Mouse (Mus musculus) left cerebral cortex, postnatal 10 days (tissue): ENCODE data around the gene Gm21294. TPM values are rescaled to one million over a fixed set of nuclear protein-coding genes. Genes with fewer than 3 reads are reported as not detected.
A peak's percentile ranks its signal among the peaks of the same experiment; 100 is the strongest.
"Not testable (repeated sequence)": the region's sequence is repeated elsewhere in the genome, so short reads cannot be mapped to it uniquely, and the experiment has no call there.

Source experiments
- DNase-seq, 2 experiments: peaks; one replicate each; pipeline ENCODE4 v3.0.0; 2021 to 2022; ENCODE audit warnings: low spot score in 2 of 2, mixed read lengths in 1 of 2; ENCODE audit errors: extremely low spot score in 1 of 2
- intact Hi-C: fragments of 180-260 bp; cut with DNase I; formaldehyde crosslinking; loops from one replicate; pipeline ENCODE4 v1.15.1; 2025
- total RNA-seq, 2 experiments: library from RNA; stranded (reverse); gene quantifications; 2 replicates each; pipeline ENCODE4 v1.2.3; 2021

Gm21294 gene
- not detected for total RNA-seq

DNA sequence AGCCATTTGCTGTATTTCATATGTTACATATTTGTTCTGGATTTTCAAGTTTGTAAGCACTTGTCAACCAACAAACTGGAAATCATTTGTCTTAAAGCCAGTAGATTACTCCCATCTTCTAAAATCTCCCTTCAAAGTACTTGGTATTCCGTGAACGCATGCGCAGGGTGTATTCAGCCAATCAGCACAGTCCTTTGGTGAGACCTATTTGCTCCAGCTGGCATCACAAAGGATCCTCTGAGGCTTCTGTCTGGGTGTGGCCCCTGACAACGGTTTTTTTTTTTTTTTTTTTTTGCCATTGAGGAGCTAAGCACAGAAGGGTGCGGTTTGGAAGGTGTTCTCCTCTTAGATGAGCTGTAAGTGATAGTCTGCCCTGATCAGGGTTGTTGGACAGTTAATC is at the start of gene Gm21294:
TSS of gene Gm21294 (plus strand) at position 301 of the 400 bp plus-strand sequence.
- intact Hi-C loops, DNase-seq: not testable (repeated sequence)

DNA sequence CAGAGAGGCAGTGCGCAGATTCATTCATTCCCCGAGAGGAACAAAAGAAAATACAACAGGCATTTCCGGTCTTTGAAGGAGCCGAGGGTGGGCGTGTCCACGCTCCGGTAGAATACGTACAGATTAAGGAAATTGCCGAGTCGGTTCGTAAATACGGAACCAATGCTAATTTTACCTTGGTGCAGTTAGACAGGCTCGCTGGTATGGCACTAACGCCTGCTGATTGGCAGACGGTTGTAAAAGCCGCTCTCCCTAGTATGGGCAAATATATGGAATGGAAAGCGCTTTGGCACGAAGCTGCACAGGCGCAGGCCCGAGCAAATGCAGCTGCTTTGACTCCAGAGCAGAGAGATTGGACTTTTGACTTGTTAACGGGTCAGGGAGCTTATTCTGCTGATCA is 73.6 kb downstream of the Gm21294 start:
- peak in 1 of 2 experiments; percentile 1 for DNase-seq
- intact Hi-C loops = not testable (repeated sequence)
